Mouse (Mus musculus) adrenal gland, postnatal 36 days (tissue): ENCODE data around the gene Myo10. TPM values are rescaled to one million over a fixed set of nuclear protein-coding genes. Genes with fewer than 3 reads are reported as not detected.
"Not testable (repeated sequence)": the region's sequence is repeated elsewhere in the genome, so short reads cannot be mapped to it uniquely, and the experiment has no call there.

ENCODE experiments used
- DNase-seq, 2 experiments: peaks; one replicate each; pipeline ENCODE4 v3.0.0; 2021; ENCODE audit warnings: mixed read lengths in 1 of 2
- total RNA-seq, 2 experiments: library from RNA; stranded (reverse); gene quantifications; 2 replicates each; pipeline ENCODE4 v1.2.3; 2021

Myo10 gene
- total RNA-seq, 2 experiments from 2014 or later = 83.3 to 141 TPM

DNA sequence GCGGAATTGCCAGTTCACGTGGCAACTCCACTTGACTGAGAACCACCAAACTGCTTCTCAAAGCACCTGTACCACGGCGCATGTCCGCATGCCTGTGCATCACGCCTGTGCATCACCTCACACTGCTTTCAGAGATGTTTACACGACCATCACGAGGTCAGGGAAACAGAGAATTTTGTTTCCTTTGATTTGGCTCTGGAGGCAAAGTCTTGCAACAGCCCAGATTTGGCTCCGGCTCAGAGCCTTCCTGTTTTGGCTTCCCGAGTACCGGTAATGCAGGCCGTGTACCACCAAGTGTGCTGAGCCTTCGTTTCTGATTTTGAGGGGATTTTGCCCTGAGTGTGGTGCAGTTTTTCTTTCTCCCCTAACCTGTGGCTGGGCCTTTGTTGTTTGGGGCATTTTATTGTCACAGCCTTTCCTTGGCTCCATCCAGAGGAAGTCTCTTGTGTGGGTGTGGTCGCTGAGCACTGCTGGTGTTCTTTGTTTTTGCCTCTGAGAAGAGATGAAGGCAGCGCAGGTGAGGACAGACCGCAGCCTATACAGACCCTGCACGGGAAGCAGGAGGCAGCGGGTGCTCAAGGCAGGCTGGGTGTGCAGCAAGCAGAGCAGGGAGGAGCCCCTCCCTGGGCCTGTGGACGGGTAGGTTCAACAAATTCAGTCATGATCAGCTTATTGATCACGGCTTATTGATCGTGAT, 70.1 kb downstream of the Myo10 start:
- DNase-seq = peak; percentile 36 to 37

GRCm38 (mm10) chr15:25693708-25694107, 71.4 kb downstream of the Myo10 start:
- DNase-seq = no peak

- no peak for DNase-seq
Measured at GRCm38 (mm10) chr15:25694749-25695148, 72.4 kb downstream of the Myo10 start.

DNA sequence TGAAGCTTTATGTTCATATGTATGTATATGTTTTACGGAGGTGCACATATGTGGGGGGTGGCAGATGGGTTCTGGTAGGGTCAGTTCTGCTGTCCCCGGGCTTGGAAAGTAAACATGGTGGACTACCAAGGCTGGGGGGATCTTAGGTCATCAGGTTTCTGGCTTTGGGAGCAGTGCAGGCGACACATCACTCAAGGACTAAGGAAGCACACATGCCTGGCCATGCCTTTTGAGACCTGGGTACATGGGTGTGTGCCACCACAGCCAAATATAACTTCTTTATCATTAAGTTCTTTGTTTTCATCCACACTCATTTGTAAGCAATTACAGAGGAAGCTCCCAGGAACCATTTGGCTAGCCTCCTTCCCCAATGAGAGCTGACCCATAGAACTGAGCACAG, 72.9 kb downstream of the Myo10 start:
- DNase-seq = no peak

GRCm38 (mm10) chr15:25695883-25696282, 73.6 kb downstream of the Myo10 start:
- no peak for DNase-seq

- DNase-seq = no peak
Measured at GRCm38 (mm10) chr15:25696660-25697059, 74.3 kb downstream of the Myo10 start.

- no peak for DNase-seq
Measured at GRCm38 (mm10) chr15:25699032-25699557, 76.8 kb downstream of the Myo10 start.

GRCm38 (mm10) chr15:25702602-25703001, 80.3 kb downstream of the Myo10 start:
- no peak for DNase-seq

DNA sequence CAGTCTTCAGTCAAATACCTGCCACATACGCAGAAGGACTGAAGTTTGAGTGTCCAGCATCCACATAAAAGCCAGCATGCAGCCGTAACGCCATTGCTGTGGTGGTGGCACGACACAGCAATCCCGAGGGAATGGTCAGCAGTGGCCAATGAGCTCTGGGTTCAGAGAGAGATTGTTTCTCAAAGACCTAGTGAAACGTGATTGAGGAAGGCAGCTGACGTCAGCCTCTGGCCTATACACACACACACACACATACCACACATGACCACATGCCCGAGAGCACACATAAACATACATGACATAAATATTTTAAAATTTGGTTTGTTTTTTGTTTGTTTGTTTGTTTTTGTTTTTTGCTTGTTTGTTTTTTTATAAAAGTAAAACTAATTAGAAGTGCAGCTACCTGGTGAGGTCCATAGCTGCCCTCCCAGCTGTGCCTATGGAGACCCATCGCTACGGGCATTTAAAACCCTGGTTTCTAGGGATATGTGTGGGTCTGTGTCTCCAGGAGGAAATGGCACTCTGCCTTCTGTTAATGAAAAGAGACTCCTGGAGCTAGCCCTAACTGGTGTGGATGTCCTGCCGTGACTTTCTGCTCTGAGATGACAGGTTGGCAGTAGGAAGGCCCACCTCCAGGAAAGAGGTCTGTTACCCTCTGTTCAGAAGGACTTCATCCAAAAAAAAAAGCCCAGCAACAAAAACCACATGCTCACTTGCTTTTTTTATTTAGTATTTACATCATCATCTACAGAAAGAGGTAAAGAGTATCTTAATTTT, 82.7 kb downstream of the Myo10 start:
- no peak for DNase-seq

DNA sequence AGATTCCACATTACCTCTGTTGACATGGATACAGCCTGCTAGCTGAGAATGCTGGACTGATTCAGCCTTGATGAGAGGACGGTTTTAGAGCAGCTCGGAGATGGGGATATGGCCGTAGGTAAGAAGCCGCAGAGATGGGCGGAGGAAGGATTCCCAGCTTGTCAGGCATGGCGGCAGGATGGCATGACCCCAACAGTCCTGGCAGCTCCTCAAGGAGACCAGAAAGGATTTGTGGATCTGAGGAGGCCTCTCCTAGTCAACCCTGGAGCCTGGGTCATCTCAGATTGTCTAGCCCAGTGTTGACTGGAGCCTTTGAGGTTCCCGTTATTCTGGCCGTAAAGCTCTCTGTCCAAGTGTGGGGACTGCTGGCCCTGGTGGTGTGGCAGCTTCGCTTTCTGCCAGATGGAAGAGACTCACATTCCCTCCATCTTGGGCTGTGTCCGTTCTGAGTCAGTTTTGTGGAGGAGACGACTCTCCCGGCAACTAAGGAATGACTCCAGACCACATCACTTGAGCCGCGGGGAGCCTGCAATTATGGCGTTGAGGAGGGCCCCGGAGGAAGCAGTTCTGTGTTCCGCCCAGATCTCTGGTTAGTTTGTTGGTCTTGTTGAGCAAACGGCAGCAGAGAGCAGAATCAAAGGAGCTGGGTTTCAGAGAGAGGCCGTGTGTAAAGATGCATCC, 84.7 kb downstream of the Myo10 start:
- DNase-seq = no peak

DNA sequence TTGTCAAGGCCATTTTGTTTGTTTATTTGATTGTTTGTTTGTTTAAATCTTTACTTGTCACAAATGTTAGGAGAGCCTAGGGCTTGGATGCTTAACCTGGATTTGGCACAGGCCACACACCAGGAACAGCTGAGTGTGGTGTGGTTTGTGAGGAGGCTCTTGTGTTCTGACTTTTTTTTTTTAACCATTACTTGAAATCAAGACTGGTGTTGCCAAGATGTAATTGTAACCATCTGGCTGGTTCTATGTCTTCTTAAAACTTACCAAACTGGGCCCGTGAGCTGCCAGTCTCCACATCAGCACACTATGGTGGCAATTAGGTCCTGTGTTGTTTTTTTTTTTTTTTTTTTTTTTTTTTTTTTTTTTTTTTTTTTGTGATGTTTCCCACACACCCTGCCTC, 85.6 kb downstream of the Myo10 start:
- DNase-seq = no peak

GRCm38 (mm10) chr15:25710876-25711275, 88.6 kb downstream of the Myo10 start:
- DNase-seq = no peak

DNA sequence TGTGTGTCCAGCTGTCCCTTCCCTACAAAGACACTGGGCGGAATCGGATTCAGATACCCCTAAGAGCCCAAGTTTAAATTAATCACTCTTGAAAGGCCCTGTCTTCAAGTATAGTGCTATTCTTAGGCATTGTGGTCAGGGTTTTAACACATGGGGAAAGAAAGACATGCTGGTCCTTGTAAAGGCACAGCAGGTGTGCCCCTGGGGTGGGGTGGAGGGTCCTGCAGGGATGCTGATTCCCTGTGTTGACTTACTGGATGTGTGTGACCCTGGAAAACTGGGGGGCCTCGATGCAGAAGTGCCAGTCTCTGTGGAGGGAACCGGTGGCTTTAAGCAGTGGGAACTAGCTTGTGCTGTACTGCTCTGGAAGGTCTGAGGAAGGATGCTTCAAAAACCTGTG, 90.6 kb downstream of the Myo10 start:
- DNase-seq = no peak

- DNase-seq = no peak
Measured at GRCm38 (mm10) chr15:25713587-25714361, 91.4 kb downstream of the Myo10 start.

- no peak for DNase-seq
Measured at GRCm38 (mm10) chr15:25715218-25715995, 93.1 kb downstream of the Myo10 start.

DNA sequence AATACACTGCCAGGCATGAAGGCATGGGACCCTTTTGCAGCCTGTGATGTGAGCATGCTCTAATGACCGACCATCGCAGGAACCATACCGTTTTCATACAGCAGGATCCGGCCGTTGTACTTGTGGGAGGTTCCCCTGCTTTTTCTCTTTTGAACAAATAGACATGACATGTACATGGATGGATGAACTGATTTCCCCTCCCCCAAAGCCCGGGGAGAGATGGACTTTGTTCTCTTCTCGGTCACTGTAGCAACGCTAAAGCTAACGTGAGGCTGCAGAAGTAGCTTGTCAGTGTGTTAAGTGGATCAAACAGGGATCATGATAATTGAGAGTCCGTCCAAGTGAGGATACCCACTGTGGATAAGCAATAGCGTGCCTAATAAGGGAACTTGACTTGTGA, 93.7 kb downstream of the Myo10 start:
- no peak for DNase-seq

DNA sequence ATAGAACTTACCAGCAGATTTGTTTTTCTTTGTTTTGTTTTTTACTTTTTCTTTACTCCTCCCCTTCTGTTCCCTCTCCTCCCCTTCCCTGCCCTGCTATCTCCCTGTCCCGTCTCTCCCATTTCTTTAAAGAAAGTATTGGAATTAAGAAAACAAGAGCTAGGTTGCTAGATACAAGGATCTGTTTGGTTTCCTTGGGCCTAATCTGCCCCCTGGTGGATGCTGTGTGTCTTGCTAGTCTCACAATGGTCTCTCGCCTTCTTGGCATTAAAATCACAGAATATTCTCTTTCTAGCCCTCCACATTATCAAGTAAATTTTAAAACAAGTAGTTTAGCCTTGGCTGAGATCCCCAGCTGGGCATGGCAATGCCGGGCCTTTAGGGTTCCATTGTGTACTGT, 94.7 kb downstream of the Myo10 start:
- peak; percentile 80 to 86 for DNase-seq

DNA sequence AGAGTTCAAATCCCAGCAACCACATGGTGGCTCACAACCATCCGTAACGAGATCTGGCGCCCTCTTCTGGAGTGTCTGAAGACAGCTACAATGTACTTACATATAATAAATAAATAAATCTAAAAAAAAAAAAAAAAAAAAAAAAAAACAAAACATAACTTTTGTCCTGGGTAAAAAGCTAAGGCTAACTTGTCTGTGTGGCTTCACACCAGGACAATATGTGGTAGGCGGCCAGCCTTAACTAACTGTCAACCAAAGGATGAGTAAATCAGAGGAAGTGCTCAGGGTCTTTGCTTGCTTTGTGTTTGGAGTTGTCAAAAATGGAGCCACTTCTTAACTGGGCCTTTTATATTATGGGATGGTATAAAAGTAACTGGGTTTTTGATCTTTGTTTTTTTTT, 95.8 kb downstream of the Myo10 start:
- not testable (repeated sequence) for DNase-seq

GRCm38 (mm10) chr15:25719270-25719669, 96.9 kb downstream of the Myo10 start:
- DNase-seq = no peak

GRCm38 (mm10) chr15:25720263-25720662, 97.9 kb downstream of the Myo10 start:
- no peak for DNase-seq
